Mouse (Mus musculus): Measurements from ENCODE around the gene Spice1.
A peak's percentile ranks its signal among the peaks of the same experiment; 100 is the strongest.

Gene Spice1

GRCm38 (mm10) chr16:44365522-44365921 is 18.6 kb downstream of the Spice1 start:
- DNase-seq (ENCODE audit: low spot score in 2 of 2) = no peak

- DNase-seq (ENCODE audit: low spot score in 2 of 2) = no peak
These were observed 28.5 kb downstream of the Spice1 start for GRCm38 (mm10) chr16:44375459-44375858.

GRCm38 (mm10) chr16:44380006-44380405 is 33.1 kb downstream of the Spice1 start:
- no peak for DNase-seq (ENCODE audit: low spot score in 2 of 2)

- no peak for DNase-seq (ENCODE audit: low spot score in 2 of 2)
These were observed 34.7 kb downstream of the Spice1 start for GRCm38 (mm10) chr16:44381578-44381977.

GRCm38 (mm10) chr16:44383549-44383948 is 36.6 kb downstream of the Spice1 start:
- DNase-seq (ENCODE audit: low spot score in 2 of 2) = no peak

- DNase-seq (ENCODE audit: low spot score in 2 of 2) = no peak
These were observed 37.3 kb downstream of the Spice1 start for GRCm38 (mm10) chr16:44384251-44384650.

- peak; percentile 15 to 20 for DNase-seq (ENCODE audit: low spot score in 2 of 2)
These were observed 45.1 kb downstream of the Spice1 start for GRCm38 (mm10) chr16:44391877-44392548.

GRCm38 (mm10) chr16:44394577-44395243 is 47.8 kb downstream of the Spice1 start, which contains the start of gene Cfap44:
TSS of gene Cfap44 (plus strand) at chr16:44394796.
- DNase-seq (ENCODE audit: low spot score in 2 of 2) = peak; percentile 5 to 8

- no peak for DNase-seq (ENCODE audit: low spot score in 2 of 2)
These were observed 58.0 kb downstream of the Spice1 start for GRCm38 (mm10) chr16:44404933-44405332.

- no peak for DNase-seq (ENCODE audit: low spot score in 2 of 2)
These were observed 60.3 kb downstream of the Spice1 start for GRCm38 (mm10) chr16:44407211-44407610.

GRCm38 (mm10) chr16:44408290-44408689 is 61.4 kb downstream of the Spice1 start:
- DNase-seq (ENCODE audit: low spot score in 2 of 2) = no peak

GRCm38 (mm10) chr16:44410176-44410575 is 63.3 kb downstream of the Spice1 start:
- peak in 1 of 2 experiments; percentile 6 for DNase-seq (ENCODE audit: low spot score in 2 of 2)

GRCm38 (mm10) chr16:44417596-44417995 is 70.7 kb downstream of the Spice1 start:
- DNase-seq (ENCODE audit: low spot score in 2 of 2) = no peak

- DNase-seq (ENCODE audit: low spot score in 2 of 2) = no peak
These were observed 74.8 kb downstream of the Spice1 start for GRCm38 (mm10) chr16:44421735-44422134.

GRCm38 (mm10) chr16:44423499-44423898 is 76.6 kb downstream of the Spice1 start:
- no peak for DNase-seq (ENCODE audit: low spot score in 2 of 2)

- no peak for DNase-seq (ENCODE audit: low spot score in 2 of 2)
These were observed 81.5 kb downstream of the Spice1 start for GRCm38 (mm10) chr16:44428456-44428855.

GRCm38 (mm10) chr16:44430021-44430420 is 83.1 kb downstream of the Spice1 start:
- DNase-seq (ENCODE audit: low spot score in 2 of 2) = no peak

GRCm38 (mm10) chr16:44434931-44435330 is 88.0 kb downstream of the Spice1 start:
- no peak for DNase-seq (ENCODE audit: low spot score in 2 of 2)

- no peak for DNase-seq (ENCODE audit: low spot score in 2 of 2)
These were observed 88.6 kb downstream of the Spice1 start for GRCm38 (mm10) chr16:44435481-44435880.

All from heart, adult 9 months (tissue).